31 mouse cellular contexts compared by ENCODE assay signal in the genomic region with DNA sequence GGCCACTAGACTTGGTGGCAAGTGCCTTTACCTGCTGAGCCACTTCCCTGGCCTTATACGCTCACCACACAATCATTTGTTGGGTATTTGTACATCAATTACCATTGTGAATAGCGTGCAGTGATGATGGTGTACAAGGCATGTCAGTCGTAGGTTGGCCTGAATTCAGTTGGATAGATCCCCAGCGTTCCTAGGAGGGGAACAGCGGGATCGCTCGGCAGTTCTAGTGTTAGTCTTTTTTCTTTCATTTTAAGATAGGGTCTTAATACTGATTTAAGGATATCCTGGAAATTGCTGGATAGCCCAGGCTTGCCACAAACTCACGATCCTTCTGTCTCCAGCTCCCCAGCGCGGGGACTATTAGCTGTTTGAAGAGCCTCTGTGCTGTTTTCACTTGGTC.
"Had no signal": no experiment of that assay in that cellular context is flagged by ENCODE, and none has a peak within 500 bp of the region (broad histone marks: within the 10 kb centered on the region; RNA-seq: fewer than 3 reads in every experiment).

No protein-coding gene starts in this region.

- H3K9ac ChIP-seq: limb, embryonic 12.5 days; limb, embryonic 13.5 days; limb, embryonic 15.5 days; liver, embryonic 12.5 days; liver, embryonic 13.5 days; liver, embryonic 14.5 days; liver, embryonic 15.5 days; liver, postnatal 0 days; lung, embryonic 14.5 days; lung, embryonic 15.5 days; midbrain, embryonic 12.5 days; midbrain, embryonic 13.5 days; midbrain, embryonic 15.5 days; neural tube, embryonic 12.5 days had no signal

- H3K4me1 ChIP-seq: liver, embryonic 12.5 days; liver, embryonic 13.5 days; megakaryocyte, embryonic 14.5 days had no signal

- DNase-seq: left cerebral cortex, postnatal 4 days; liver; liver, embryonic 13.5 days; liver, postnatal 0 days; lung, adult 18-20 months; lung, adult 2 months; lung, embryonic 14.5 days; lung, postnatal 10 days; lung, postnatal 14 days; lung, postnatal 36 days; lung, postnatal 4 days had no signal

- ATAC-seq: liver, embryonic 12.5 days; liver, postnatal 0 days; lung, postnatal 0 days; midbrain, embryonic 13.5 days; midbrain, embryonic 15.5 days; midbrain, embryonic 16.5 days had no signal

- H3K4me3 ChIP-seq: left cerebral cortex, adult 2 months; limb, embryonic 10.5 days; limb, embryonic 12.5 days; limb, embryonic 13.5 days; limb, embryonic 15.5 days; liver, embryonic 12.5 days; liver, embryonic 13.5 days; liver, embryonic 15.5 days; lung, embryonic 15.5 days; megakaryocyte, embryonic 14.5 days; midbrain, embryonic 10.5 days; midbrain, embryonic 12.5 days; midbrain, embryonic 13.5 days; midbrain, embryonic 15.5 days; myocyte; neural tube, embryonic 12.5 days had no signal

- H3K27me3 ChIP-seq: limb, embryonic 12.5 days; limb, embryonic 13.5 days; limb, embryonic 15.5 days; liver, embryonic 12.5 days; liver, embryonic 13.5 days; lung, embryonic 15.5 days; midbrain, embryonic 12.5 days; midbrain, embryonic 13.5 days; midbrain, embryonic 15.5 days; neural tube, embryonic 12.5 days had no signal

- H3K27ac ChIP-seq: left cerebral cortex, adult 2 months; limb, embryonic 10.5 days; limb, embryonic 12.5 days; limb, embryonic 13.5 days; limb, embryonic 15.5 days; liver, embryonic 12.5 days; liver, embryonic 13.5 days; liver, embryonic 14.5 days; liver, embryonic 15.5 days; lung, embryonic 15.5 days; macrophage; midbrain, embryonic 10.5 days; midbrain, embryonic 12.5 days; midbrain, embryonic 13.5 days; midbrain, embryonic 15.5 days; neural tube, embryonic 12.5 days had no signal

- H3K36me3 ChIP-seq: limb, embryonic 10.5 days; limb, embryonic 12.5 days; limb, embryonic 13.5 days; limb, embryonic 15.5 days; liver, embryonic 12.5 days; liver, embryonic 13.5 days; liver, embryonic 15.5 days; lung, embryonic 15.5 days; midbrain, embryonic 10.5 days; midbrain, embryonic 12.5 days; midbrain, embryonic 13.5 days; midbrain, embryonic 15.5 days; neural tube, embryonic 12.5 days had no signal

- H3K4me2 ChIP-seq: limb, embryonic 12.5 days; limb, embryonic 13.5 days; limb, embryonic 15.5 days; liver, embryonic 11.5 days; liver, embryonic 12.5 days; liver, embryonic 13.5 days; liver, embryonic 15.5 days; lung, embryonic 14.5 days; lung, embryonic 15.5 days; midbrain, embryonic 12.5 days; midbrain, embryonic 13.5 days; midbrain, embryonic 15.5 days; neural tube, embryonic 12.5 days had no signal

- H3K9me3 ChIP-seq: limb, embryonic 10.5 days; limb, embryonic 12.5 days; limb, embryonic 13.5 days; limb, embryonic 15.5 days; liver, embryonic 12.5 days; liver, embryonic 13.5 days; liver, embryonic 15.5 days; lung, embryonic 15.5 days; megakaryocyte, embryonic 14.5 days; midbrain, embryonic 10.5 days; midbrain, embryonic 12.5 days; midbrain, embryonic 13.5 days; midbrain, embryonic 15.5 days; neural tube, embryonic 12.5 days had no signal
